Comparison of ENCODE assay signal across 9 mouse cellular contexts in the genomic region with DNA sequence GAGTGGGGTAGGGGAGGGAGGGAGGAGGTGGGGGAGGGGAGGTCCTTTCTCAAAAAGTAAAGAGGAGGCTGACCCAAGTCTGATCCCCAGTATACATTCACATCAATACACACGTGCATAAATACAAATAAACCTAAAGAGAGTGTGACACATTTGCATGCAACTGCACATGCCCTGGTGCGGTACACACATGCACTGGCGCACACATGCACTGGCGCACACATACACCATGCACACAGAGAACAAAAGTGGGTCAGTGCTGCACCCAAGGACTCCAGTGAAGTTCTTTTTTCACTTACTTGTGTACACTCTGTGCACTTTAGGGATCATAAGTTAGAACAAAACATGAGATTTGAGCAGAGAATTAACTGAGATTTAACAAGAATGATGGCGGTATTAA. TPM values are rescaled to one million over a fixed set of nuclear protein-coding genes. Genes with fewer than 3 reads are reported as not detected.
DNase-seq lines count a peak whose midpoint lies in the region; ATAC-seq and TF ChIP-seq lines count a peak whose summit lies in the region.
"Had no signal": no experiment of that assay in that cellular context is flagged by ENCODE, and none has a peak within 500 bp of the region (broad histone marks: within the 10 kb centered on the region; RNA-seq: fewer than 3 reads in every experiment).

No protein-coding gene starts in this region.

- H3K36me3 ChIP-seq in forebrain, embryonic 13.5 days (ENCODE audit: poor library complexity, severe bottlenecking): no peaks in the 10 kb centered on the region
- H3K36me3 ChIP-seq in forebrain, embryonic 12.5 days (replicated peaks): no peaks in the 10 kb centered on the region
- no peaks in the 10 kb centered on the region for H3K36me3 ChIP-seq in kidney, postnatal 0 days (ENCODE audit: insufficient read depth, low read length)
- H3K36me3 ChIP-seq in stomach, postnatal 0 days (ENCODE audit: control insufficient read depth, insufficient read depth, low read length): no peaks in the 10 kb centered on the region

- no peaks in the 10 kb centered on the region for H3K27me3 ChIP-seq in forebrain, embryonic 13.5 days
- H3K27me3 ChIP-seq in forebrain, embryonic 12.5 days: no peaks in the 10 kb centered on the region
- no peaks in the 10 kb centered on the region for H3K27me3 ChIP-seq in kidney, postnatal 0 days (ENCODE audit: insufficient read depth, low read length)
- H3K27me3 ChIP-seq in stomach, postnatal 0 days (ENCODE audit: control insufficient read depth, insufficient read depth, low read length): no peaks in the 10 kb centered on the region
- H3K27me3 ChIP-seq: Patski had no signal

- H3K4me3 ChIP-seq in forebrain, embryonic 13.5 days: no peak overlapping the region
- H3K4me3 ChIP-seq in forebrain, embryonic 12.5 days (replicated peaks): no peak overlapping the region
- H3K4me3 ChIP-seq in kidney, postnatal 0 days (replicated peaks; ENCODE audit: low read depth, low read length): no peak overlapping the region
- H3K4me3 ChIP-seq in stomach, postnatal 0 days (ENCODE audit: low read depth, low read length): no peak overlapping the region

- no peaks in the 10 kb centered on the region for H3K9me3 ChIP-seq in forebrain, embryonic 13.5 days (replicated peaks)
- H3K9me3 ChIP-seq in forebrain, embryonic 12.5 days: no peaks in the 10 kb centered on the region
- H3K9me3 ChIP-seq in kidney, postnatal 0 days (replicated peaks; ENCODE audit: low read length): no peaks in the 10 kb centered on the region
- H3K9me3 ChIP-seq in stomach, postnatal 0 days (ENCODE audit: control insufficient read depth, low read length): no peaks in the 10 kb centered on the region

- ATAC-seq in forebrain, embryonic 13.5 days: peak; percentile 44; the same call in 1 of the 2 replicates
- ATAC-seq in forebrain, embryonic 12.5 days (ENCODE audit: low FRiP score): no peak
- no peak for ATAC-seq in kidney, postnatal 0 days (replicated peaks; ENCODE audit: low FRiP score, low read depth)
- no peak for ATAC-seq in stomach, postnatal 0 days (ENCODE audit: low FRiP score, low TSS enrichment)

- H3K4me1 ChIP-seq in forebrain, embryonic 13.5 days: peaks cover 57% of the 10 kb centered on the region
- peaks cover 52% of the 10 kb centered on the region for H3K4me1 ChIP-seq in forebrain, embryonic 12.5 days
- peaks cover 42% of the 10 kb centered on the region for H3K4me1 ChIP-seq in kidney, postnatal 0 days (replicated peaks; ENCODE audit: insufficient read depth, low read length)
- H3K4me1 ChIP-seq in stomach, postnatal 0 days (replicated peaks; ENCODE audit: control insufficient read depth, insufficient read depth): peaks cover 15% of the 10 kb centered on the region

- DNase-seq in kidney, postnatal 0 days (ENCODE audit: low spot score): no peak
- no peak for DNase-seq in kidney, postnatal 10 days
- peak; percentile 19 for DNase-seq in thymus, postnatal 25 days
- no peak for DNase-seq in thymus, postnatal 4 days
- DNase-seq in stomach, postnatal 0 days (ENCODE audit: low spot score): no peak
- DNase-seq in right cerebral cortex, postnatal 25 days: no peak

- H3K27ac ChIP-seq in forebrain, embryonic 13.5 days: no peak overlapping the region; the same call in 1 of the 2 replicates
- no peak overlapping the region for H3K27ac ChIP-seq in forebrain, embryonic 12.5 days
- peak overlapping the region; percentile 68 for H3K27ac ChIP-seq in kidney, postnatal 0 days
- peak overlapping the region; percentile 63 for H3K27ac ChIP-seq in stomach, postnatal 0 days (replicated peaks)

- TF ChIP-seq CTCF in kidney, postnatal 0 days (IDR thresholded peaks at IDR 0.05; ENCODE audit: low read depth): no peak
- no peak for TF ChIP-seq CTCF in stomach, postnatal 0 days (IDR thresholded peaks at IDR 0.05; ENCODE audit: low read depth)

- H3K4me2 ChIP-seq in forebrain, embryonic 13.5 days: no peak overlapping the region
- H3K4me2 ChIP-seq in forebrain, embryonic 12.5 days: no peak overlapping the region
- no peak overlapping the region for H3K4me2 ChIP-seq in kidney, postnatal 0 days (ENCODE audit: low read length)
- no peak overlapping the region for H3K4me2 ChIP-seq in stomach, postnatal 0 days (replicated peaks; ENCODE audit: low read depth)

- H3K9ac ChIP-seq in forebrain, embryonic 13.5 days: no peak overlapping the region
- H3K9ac ChIP-seq in forebrain, embryonic 12.5 days: no peak overlapping the region
- H3K9ac ChIP-seq in kidney, postnatal 0 days (ENCODE audit: low read depth, low read length): no peak overlapping the region
- H3K9ac ChIP-seq in stomach, postnatal 0 days (ENCODE audit: low read length): no peak overlapping the region

- no peak for TF ChIP-seq EP300 in stomach, postnatal 0 days (optimal IDR thresholded peaks at IDR 0.05)

- 66% methylated on average over 5 of the region's 5 CpGs for WGBS in forebrain, embryonic 13.5 days
- 71% methylated on average over 5 of the region's 5 CpGs for WGBS in forebrain, embryonic 12.5 days
- 50% methylated on average over 5 of the region's 5 CpGs for WGBS in kidney, postnatal 0 days
- 59% methylated on average over 5 of the region's 5 CpGs for WGBS in stomach, postnatal 0 days

RNA-seq across cellular contexts. Expression of a gene that starts 31.3 kb away (rescaled TPM):
- 12.7 and 14.5 TPM in 2 replicates for polyA plus RNA-seq in forebrain, embryonic 13.5 days (2015; fragmentation: Nextera tagmentation; extraction: Ambion mirVana)
- 12.0 and 12.8 TPM in 2 replicates for polyA plus RNA-seq in forebrain, embryonic 12.5 days (2016; fragmentation: Nextera tagmentation; extraction: Ambion mirVana)
- polyA plus RNA-seq in kidney, postnatal 0 days (2015; fragmentation: Nextera tagmentation; extraction: Ambion mirVana): 8.5 and 8.6 TPM in 2 replicates
- polyA plus RNA-seq in stomach, postnatal 0 days (2015; fragmentation: Nextera tagmentation; extraction: Ambion mirVana): 4.6 and 5.2 TPM in 2 replicates

Comparison
In these comparisons a context has a peak if more than half of its experiments do, and no peak if none do; other contexts are left out.
1. H3K27ac ChIP-seq: peak in kidney, postnatal 0 days (single experiment) and stomach, postnatal 0 days (single experiment); none in forebrain, embryonic 13.5 days (single experiment) and forebrain, embryonic 12.5 days (single experiment).